Mouse (Mus musculus): ENCODE results near the gene Tpx2. TPM values are rescaled to one million over a fixed set of nuclear protein-coding genes. Genes with fewer than 3 reads are reported as not detected.

Tpx2 gene
- total and polyA plus RNA-seq, 3 experiments, result 0.18 to 1.1 (median 0.75) TPM

- 87% methylated on average over 3 of the region's 3 CpGs for WGBS
- TF ChIP-seq CTCF (IDR thresholded peaks at IDR 0.05), result no peak
- TF ChIP-seq EP300 (IDR thresholded peaks at IDR 0.05; ENCODE audit: insufficient read depth, low read depth, low read length), result no peak
- TF ChIP-seq POLR2A (IDR thresholded peaks at IDR 0.05; ENCODE audit: insufficient read depth, low read depth, low read length), result no peak
- intact Hi-C loops (cut with DNase I), result no loop called here
- Histone ChIP-seq H3K27ac (peak overlapping the region; percentile 26; the same call in 1 of the 2 replicates), H3K36me3 (ENCODE audit: control insufficient read depth, insufficient read depth, low read length) (no peaks in the 10 kb centered on the region), H3K4me1 (ENCODE audit: control insufficient read depth, insufficient read depth, low read length) (peaks cover 18% of the 10 kb centered on the region), H3K27me3 (ENCODE audit: control insufficient read depth, insufficient read depth, low read length) (no peaks in the 10 kb centered on the region), H3K4me3 (no peak overlapping the region), H3K9ac (ENCODE audit: low read depth, low read length) (no peak overlapping the region), H3K79me2 (replicated peaks; ENCODE audit: control insufficient read depth, insufficient read depth, low read length) (no peaks in the 10 kb centered on the region)
- DNase-seq, result no peak
Measured at GRCm38 (mm10) chr2:152923621-152924020, 75.9 kb downstream of the Tpx2 start.

GRCm38 (mm10) chr2:152924128-152924527 is 76.4 kb downstream of the Tpx2 start:
- H3K4me1 ChIP-seq (ENCODE audit: control insufficient read depth, insufficient read depth, low read length), result peaks cover 22% of the 10 kb centered on the region
- H3K9ac ChIP-seq (ENCODE audit: low read depth, low read length), result peak overlapping the region; percentile 20; the same call in 1 of the 2 replicates
- 40% methylated on average over 8 of the region's 8 CpGs for WGBS
- intact Hi-C loops (cut with DNase I), result no loop called here
- no peaks in the 10 kb centered on the region for H3K27me3 ChIP-seq (ENCODE audit: control insufficient read depth, insufficient read depth, low read length)
- H3K79me2 ChIP-seq (replicated peaks; ENCODE audit: control insufficient read depth, insufficient read depth, low read length), result no peaks in the 10 kb centered on the region
- TF ChIP-seq POLR2A (IDR thresholded peaks at IDR 0.05; ENCODE audit: insufficient read depth, low read depth, low read length) (no peak), EP300 (IDR thresholded peaks at IDR 0.05; ENCODE audit: insufficient read depth, low read depth, low read length) (no peak), CTCF (IDR thresholded peaks at IDR 0.05) (no peak)
- H3K27ac ChIP-seq, result peak overlapping the region; percentile 26; the same call in 1 of the 2 replicates
- no peak for DNase-seq
- H3K36me3 ChIP-seq (ENCODE audit: control insufficient read depth, insufficient read depth, low read length), result no peaks in the 10 kb centered on the region
- H3K4me3 ChIP-seq, result no peak overlapping the region

- intact Hi-C loops (cut with DNase I), result no loop called here
- no peaks in the 10 kb centered on the region for H3K79me2 ChIP-seq (replicated peaks; ENCODE audit: control insufficient read depth, insufficient read depth, low read length)
- H3K4me1 ChIP-seq (ENCODE audit: control insufficient read depth, insufficient read depth, low read length), result peaks cover 22% of the 10 kb centered on the region
- H3K27me3 ChIP-seq (ENCODE audit: control insufficient read depth, insufficient read depth, low read length), result no peaks in the 10 kb centered on the region
- no peak for DNase-seq
- no peak for TF ChIP-seq POLR2A (IDR thresholded peaks at IDR 0.05; ENCODE audit: insufficient read depth, low read depth, low read length)
- TF ChIP-seq EP300 (IDR thresholded peaks at IDR 0.05; ENCODE audit: insufficient read depth, low read depth, low read length), result no peak
- H3K36me3 ChIP-seq (ENCODE audit: control insufficient read depth, insufficient read depth, low read length), result no peaks in the 10 kb centered on the region
- no peak overlapping the region for H3K4me3 ChIP-seq
- 62% methylated on average over 5 of the region's 5 CpGs for WGBS
- H3K9ac ChIP-seq (ENCODE audit: low read depth, low read length), result no peak overlapping the region
- H3K27ac ChIP-seq, result peak overlapping the region; percentile 74
Measured at GRCm38 (mm10) chr2:152924543-152924942, 76.8 kb downstream of the Tpx2 start.

- intact Hi-C loops (cut with DNase I), result no loop called here
- Histone ChIP-seq H3K9ac (ENCODE audit: low read depth, low read length) (peak overlapping the region; percentile 10; the same call in 1 of the 2 replicates), H3K4me1 (ENCODE audit: control insufficient read depth, insufficient read depth, low read length) (peaks cover 28% of the 10 kb centered on the region), H3K27me3 (ENCODE audit: control insufficient read depth, insufficient read depth, low read length) (no peaks in the 10 kb centered on the region), H3K4me3 (no peak overlapping the region), H3K79me2 (replicated peaks; ENCODE audit: control insufficient read depth, insufficient read depth, low read length) (no peaks in the 10 kb centered on the region), H3K27ac (peak overlapping the region; percentile 74), H3K36me3 (ENCODE audit: control insufficient read depth, insufficient read depth, low read length) (no peaks in the 10 kb centered on the region)
- DNase-seq, result peak; percentile 81 to 88
- 29% methylated on average over 11 of the region's 11 CpGs for WGBS
- TF ChIP-seq POLR2A (IDR thresholded peaks at IDR 0.05; ENCODE audit: insufficient read depth, low read depth, low read length) (0 out of 2 replicates have a peak, but pooled peaks have one; percentile 29), CTCF (IDR thresholded peaks at IDR 0.05) (no peak), EP300 (IDR thresholded peaks at IDR 0.05; ENCODE audit: insufficient read depth, low read depth, low read length) (peak; percentile 83; the same call in 1 of the 2 replicates)
Measured at GRCm38 (mm10) chr2:152925189-152925872, 77.6 kb downstream of the Tpx2 start.

- no peaks in the 10 kb centered on the region for H3K79me2 ChIP-seq (replicated peaks; ENCODE audit: control insufficient read depth, insufficient read depth, low read length)
- no peak for TF ChIP-seq CTCF (IDR thresholded peaks at IDR 0.05)
- TF ChIP-seq POLR2A (IDR thresholded peaks at IDR 0.05; ENCODE audit: insufficient read depth, low read depth, low read length), result no peak
- no peak for TF ChIP-seq EP300 (IDR thresholded peaks at IDR 0.05; ENCODE audit: insufficient read depth, low read depth, low read length)
- peaks cover 30% of the 10 kb centered on the region for H3K4me1 ChIP-seq (ENCODE audit: control insufficient read depth, insufficient read depth, low read length)
- H3K27ac ChIP-seq, result peak overlapping the region; percentile 74
- WGBS, result 72% methylated on average over 9 of the region's 9 CpGs
- no peak for DNase-seq
- no peak overlapping the region for H3K9ac ChIP-seq (ENCODE audit: low read depth, low read length)
- intact Hi-C loops (cut with DNase I), result no loop called here
- H3K27me3 ChIP-seq (ENCODE audit: control insufficient read depth, insufficient read depth, low read length), result no peaks in the 10 kb centered on the region
- no peaks in the 10 kb centered on the region for H3K36me3 ChIP-seq (ENCODE audit: control insufficient read depth, insufficient read depth, low read length)
- H3K4me3 ChIP-seq, result no peak overlapping the region
Measured at GRCm38 (mm10) chr2:152926896-152927295, 79.1 kb downstream of the Tpx2 start.

GRCm38 (mm10) chr2:152927371-152927770 is 79.6 kb downstream of the Tpx2 start:
- no peak for DNase-seq
- TF ChIP-seq EP300 (IDR thresholded peaks at IDR 0.05; ENCODE audit: insufficient read depth, low read depth, low read length), result no peak
- no peak for TF ChIP-seq POLR2A (IDR thresholded peaks at IDR 0.05; ENCODE audit: insufficient read depth, low read depth, low read length)
- TF ChIP-seq CTCF (IDR thresholded peaks at IDR 0.05), result no peak
- H3K27me3 ChIP-seq (ENCODE audit: control insufficient read depth, insufficient read depth, low read length), result no peaks in the 10 kb centered on the region
- peak overlapping the region; percentile 38 for H3K27ac ChIP-seq
- no peaks in the 10 kb centered on the region for H3K79me2 ChIP-seq (replicated peaks; ENCODE audit: control insufficient read depth, insufficient read depth, low read length)
- H3K4me1 ChIP-seq (ENCODE audit: control insufficient read depth, insufficient read depth, low read length), result peaks cover 30% of the 10 kb centered on the region
- no peak overlapping the region for H3K4me3 ChIP-seq
- 21% methylated on average over 5 of the region's 5 CpGs for WGBS
- no peak overlapping the region for H3K9ac ChIP-seq (ENCODE audit: low read depth, low read length)
- no peaks in the 10 kb centered on the region for H3K36me3 ChIP-seq (ENCODE audit: control insufficient read depth, insufficient read depth, low read length)
- intact Hi-C loops (cut with DNase I), result no loop called here

All from heart, adult 2 months (tissue).